Mouse (Mus musculus) Patski (cell line): ENCODE results near the gene Fbxw9. TPM values are rescaled to one million over a fixed set of nuclear protein-coding genes. Genes with fewer than 3 reads are reported as not detected.

Experiments used
- ATAC-seq: fragments of 100-300 bp; one replicate; pipeline ENCODE4 v1.8.0; 2021
- CTCF ChIA-PET: fragments of 350-600 bp; sonication (Branson Sonifier 250); formaldehyde crosslinking; loops from one replicate; lab custom pipeline; 2022; ENCODE audit warnings: inconsistent platforms; lab: Charles Lee
- POLR2A ChIA-PET: fragments of 350-600 bp; sonication (Branson Sonifier 250); formaldehyde crosslinking; loops from one replicate; lab custom pipeline; 2022; ENCODE audit warnings: antibody characterized with exemption, inconsistent platforms; lab: Charles Lee
- DNase-seq: peaks from one replicate; pipeline ENCODE4 v3.0.0-alpha.2; 2011; ENCODE audit warnings: low read depth, low spot score
- H3K27me3 ChIP-seq: fragments of 371-371 bp; one replicate; pipeline ENCODE4 v1.5.1; 2021
- CTCF ChIP-seq: fragments of 100-300 bp; IDR thresholded peaks from one replicate; pipeline ENCODE4 v1.5.1; 2021
- in situ Hi-C: fragments of 300-500 bp; cut with MboI; formaldehyde crosslinking; loops from 3 replicates; pipeline ENCODE4 v1.11.1; 2018; ENCODE audit warnings: low pct_unique_long_range_greater_than_20kb, mixed read lengths
- polyA plus RNA-seq: library from polyadenylated mRNA; unstranded; gene quantifications from one replicate; pipeline ENCODE4 v1.2.3, GENCODE M21; 2021

Gene Fbxw9
- polyA plus RNA-seq, 1 experiment from 2014 or later, result 32.7 TPM

GRCm38 (mm10) chr8:85026670-85027515, 33.0 kb upstream of the Fbxw9 start, which contains the start of gene Trir:
Trir (plus strand) TSS chr8:85026823.
- ATAC-seq (peak; percentile 75), DNase-seq (peak; percentile 85)
- no peaks in the 10 kb centered on the region for H3K27me3 ChIP-seq
- CTCF ChIA-PET, result interaction anchor here (1.5 to 2.0 kb wide), 2 partner anchors 10 to 14 kb away, joined by 4 to 8 read pairs; partner anchors contain the start of gene Tnpo2
- TF ChIP-seq CTCF, result no peak
- in situ Hi-C loops, result no loop called here
- POLR2A ChIA-PET, result interaction anchor here (1.2 to 1.9 kb wide), 3 partner anchors 9 to 51 kb away, joined by 7 to 11 read pairs (median 9); partner anchors contain the start of gene Tnpo2

DNA sequence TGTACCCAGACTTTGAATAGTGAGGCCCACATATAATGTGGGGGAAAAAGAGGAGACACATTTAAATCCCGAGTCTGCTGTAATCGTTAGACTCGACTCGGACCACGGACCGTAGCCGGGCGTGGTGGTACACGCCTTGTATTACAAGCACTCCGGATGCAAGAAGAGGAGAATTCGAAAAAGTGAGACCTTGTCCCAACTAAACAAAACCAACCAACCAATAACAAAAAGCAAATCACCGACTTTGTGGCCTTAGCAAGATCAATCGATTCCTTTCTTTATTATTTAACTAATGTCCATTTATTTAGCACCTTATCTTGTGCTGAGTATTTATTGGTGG, 32.4 kb upstream of the Fbxw9 start:
- ChIA-PET CTCF (interaction anchor here (1.0 kb wide), 1 partner anchor 34 kb away, joined by 3 read pairs; no protein-coding TSS in a partner anchor), POLR2A (interaction anchor here (1.9 kb wide), 1 partner anchor 51 kb away, joined by 7 read pairs; no protein-coding TSS in a partner anchor)
- H3K27me3 ChIP-seq, result no peaks in the 10 kb centered on the region
- no peak for TF ChIP-seq CTCF
- ATAC-seq (no peak), DNase-seq (no peak)
- in situ Hi-C loops, result no loop called here

DNA sequence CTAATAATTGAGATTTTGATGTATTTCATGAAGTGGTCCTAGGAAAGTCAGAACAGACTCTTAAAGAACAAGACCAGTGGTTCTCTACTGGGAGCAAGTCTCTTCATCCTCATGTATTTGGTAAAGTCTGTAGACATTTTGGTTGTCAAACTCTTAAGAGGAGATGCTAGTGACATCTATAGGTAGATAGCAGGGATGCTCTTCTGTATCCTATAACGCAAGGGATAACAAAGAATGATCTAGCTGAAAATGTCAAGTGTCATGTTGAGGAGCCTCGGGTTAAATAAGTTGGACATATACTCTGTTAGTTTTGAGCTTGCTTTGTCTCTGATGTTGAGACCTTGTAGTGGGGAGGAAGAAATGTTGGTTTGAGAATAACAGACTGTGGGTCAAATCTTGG, 31.9 kb upstream of the Fbxw9 start:
- no peaks in the 10 kb centered on the region for H3K27me3 ChIP-seq
- TF ChIP-seq CTCF, result no peak
- no peak for DNase-seq
- no peak for ATAC-seq
- in situ Hi-C loops, result no loop called here
- POLR2A ChIA-PET, result no interaction called here
- CTCF ChIA-PET, result interaction anchor here (1.0 kb wide), 2 partner anchors 33 to 53 kb away, joined by 3 read pairs; no protein-coding TSS in a partner anchor

DNA sequence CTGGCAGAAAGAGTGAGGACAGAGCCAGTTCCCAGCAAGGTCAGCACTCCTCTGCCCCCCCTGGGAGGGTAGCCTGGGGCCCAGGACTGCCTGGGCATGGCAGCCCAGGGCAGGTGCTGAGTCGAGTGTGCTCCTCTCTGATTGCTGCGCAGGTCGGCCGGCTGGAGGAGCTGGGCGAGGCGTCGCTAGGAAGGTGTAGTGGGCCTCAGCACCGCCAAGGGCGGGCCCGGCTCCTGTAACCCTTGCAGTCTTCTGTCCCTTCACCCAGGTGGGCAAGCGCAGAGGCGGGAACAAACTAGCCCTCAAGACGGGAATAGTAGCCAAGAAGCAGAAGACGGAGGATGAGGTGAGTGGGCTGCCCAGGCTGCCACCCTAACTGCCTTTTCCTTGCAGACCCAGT, 30.6 kb upstream of the Fbxw9 start:
- no peak for TF ChIP-seq CTCF
- no peak for ATAC-seq
- in situ Hi-C loops, result no loop called here
- CTCF ChIA-PET, result no interaction called here
- no peaks in the 10 kb centered on the region for H3K27me3 ChIP-seq
- DNase-seq, result no peak
- POLR2A ChIA-PET, result interaction anchor here (0.8 kb wide), 1 partner anchor 9 kb away, joined by 3 read pairs; no protein-coding TSS in a partner anchor

- ChIA-PET CTCF (interaction anchor here (3.1 kb wide), 1 partner anchor 58 kb away, joined by 9 read pairs; no protein-coding TSS in a partner anchor), POLR2A (no interaction called here)
- ATAC-seq, result no peak
- H3K27me3 ChIP-seq, result no peaks in the 10 kb centered on the region
- no peak for TF ChIP-seq CTCF
- in situ Hi-C loops, result no loop called here
- DNase-seq, result no peak
Measured at GRCm38 (mm10) chr8:85032622-85033311, 27.1 kb upstream of the Fbxw9 start.

- ATAC-seq, result no peak
- ChIA-PET CTCF (no interaction called here), POLR2A (no interaction called here)
- DNase-seq, result no peak
- in situ Hi-C loops, result no loop called here
- no peak for TF ChIP-seq CTCF
- no peaks in the 10 kb centered on the region for H3K27me3 ChIP-seq
Measured at GRCm38 (mm10) chr8:85033867-85034266, 26.0 kb upstream of the Fbxw9 start.

- no peak for TF ChIP-seq CTCF
- no peak for ATAC-seq
- in situ Hi-C loops, result no loop called here
- ChIA-PET POLR2A (no interaction called here), CTCF (interaction anchor here (1.4 to 1.6 kb wide), 2 partner anchors 28 to 61 kb away, joined by 3 to 4 read pairs; no protein-coding TSS in a partner anchor)
- no peak for DNase-seq
- no peaks in the 10 kb centered on the region for H3K27me3 ChIP-seq
Measured at GRCm38 (mm10) chr8:85034764-85035163, 25.1 kb upstream of the Fbxw9 start.

GRCm38 (mm10) chr8:85035165-85035727, 24.6 kb upstream of the Fbxw9 start:
- POLR2A ChIA-PET, result interaction anchor here (1.3 to 4.1 kb wide), 3 partner anchors 9 to 40 kb away, joined by 3 to 22 read pairs (median 11); partner anchors contain the start of gene Trir
- no peaks in the 10 kb centered on the region for H3K27me3 ChIP-seq
- CTCF ChIA-PET, result interaction anchor here (0.7 to 2.6 kb wide), 4 partner anchors 9 to 61 kb away, joined by 3 to 8 read pairs (median 4); partner anchors contain the start of genes Asna1, Man2b1 and Trir
- DNase-seq (no peak), ATAC-seq (no peak)
- TF ChIP-seq CTCF, result no peak
- in situ Hi-C loops, result no loop called here

GRCm38 (mm10) chr8:85035728-85036310, 24.0 kb upstream of the Fbxw9 start:
- in situ Hi-C loops, result no loop called here
- ATAC-seq (no peak), DNase-seq (no peak)
- TF ChIP-seq CTCF, result no peak
- H3K27me3 ChIP-seq, result no peaks in the 10 kb centered on the region
- CTCF ChIA-PET, result interaction anchor here (0.7 to 2.6 kb wide), 6 partner anchors 10 to 62 kb away, joined by 3 to 8 read pairs (median 3); partner anchors contain the start of genes Asna1, Man2b1 and Trir
- POLR2A ChIA-PET, result interaction anchor here (0.7 to 4.1 kb wide), 7 partner anchors 9 to 58 kb away, joined by 3 to 22 read pairs (median 5); partner anchors contain the start of genes Fbxw9, Junb and Trir

DNA sequence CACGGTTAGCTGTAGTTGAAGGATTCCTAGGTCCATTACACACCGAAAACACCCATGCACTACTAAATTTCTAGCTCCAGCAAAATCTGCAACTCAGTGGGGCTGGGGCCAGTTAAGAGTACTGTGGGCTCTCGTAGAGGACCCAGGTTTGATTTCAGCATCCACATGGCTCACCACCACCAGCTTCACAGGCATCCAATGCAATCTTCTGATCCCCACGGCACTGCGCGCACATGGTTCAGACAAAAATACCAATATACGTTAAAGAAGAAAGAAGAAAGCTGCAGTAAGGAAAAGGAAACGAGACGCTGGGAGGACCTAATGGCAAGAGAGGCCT, 23.5 kb upstream of the Fbxw9 start:
- ChIA-PET CTCF (interaction anchor here (0.9 to 2.6 kb wide), 4 partner anchors 10 to 62 kb away, joined by 3 to 8 read pairs (median 4); partner anchors contain the start of genes Asna1 and Trir), POLR2A (interaction anchor here (0.7 to 4.1 kb wide), 11 partner anchors 9 to 347 kb away, joined by 3 to 22 read pairs (median 4); partner anchors contain the start of genes Fbxw9, Junb and Trir)
- DNase-seq (no peak), ATAC-seq (peak; percentile 36)
- TF ChIP-seq CTCF, result no peak
- in situ Hi-C loops, result no loop called here
- H3K27me3 ChIP-seq, result no peaks in the 10 kb centered on the region
